Mouse (Mus musculus) intestine, embryonic 14.5 days (tissue): ENCODE data around the gene Arhgap15. TPM values are rescaled to one million over a fixed set of nuclear protein-coding genes. Genes with fewer than 3 reads are reported as not detected.

Source experiments
- ATAC-seq: fragments of 200-750 bp; cut with Nextera tagmentation; replicated peaks from 2 replicates; pipeline ENCODE4 v1.8.0; 2017; ENCODE audit warnings: low read depth, moderate number of reproducible peaks, moderate TSS enrichment, moderate library complexity; ENCODE audit not compliant: low FRiP score, low TSS enrichment
- DNase-seq: peaks from one replicate; pipeline ENCODE4 v3.0.0-alpha.2; 2018; ENCODE audit warnings: low spot score
- H3K27ac ChIP-seq: fragments of 300-500 bp; sonication (generic); 2 replicates; pipeline ENCODE4 v1.5.1; 2014; ENCODE audit warnings: low read depth, mild to moderate bottlenecking, control low read depth
- H3K27me3 ChIP-seq: fragments of 300-500 bp; sonication (generic); replicated peaks from 2 replicates; pipeline ENCODE4 v1.6.1; 2014; ENCODE audit warnings: low read length, control low read depth; ENCODE audit not compliant: control insufficient read depth, insufficient read depth
- H3K36me3 ChIP-seq: fragments of 300-500 bp; sonication (generic); 2 replicates; pipeline ENCODE4 v1.6.1; 2014; ENCODE audit warnings: low read length, control low read depth; ENCODE audit not compliant: control insufficient read depth, insufficient read depth
- H3K4me1 ChIP-seq: fragments of 300-500 bp; sonication (generic); replicated peaks from 2 replicates; pipeline ENCODE4 v1.6.1; 2014; ENCODE audit warnings: low read length, control low read depth, mixed read lengths; ENCODE audit not compliant: control insufficient read depth, insufficient read depth
- H3K4me2 ChIP-seq: fragments of 300-500 bp; sonication (generic); 2 replicates; pipeline ENCODE4 v1.6.1; 2014; ENCODE audit warnings: low read length
- H3K4me3 ChIP-seq: fragments of 300-500 bp; sonication (generic); 2 replicates; pipeline ENCODE4 v1.5.1; 2014; ENCODE audit warnings: low read depth, low read length, control low read depth, mixed read lengths
- H3K9ac ChIP-seq: fragments of 300-500 bp; sonication (generic); 2 replicates; pipeline ENCODE4 v1.6.1; 2014; ENCODE audit warnings: mild to moderate bottlenecking, low read length
- H3K9me3 ChIP-seq: fragments of 300-500 bp; sonication (generic); 2 replicates; pipeline ENCODE4 v1.6.1; 2016; ENCODE audit warnings: low read length, control low read depth; ENCODE audit not compliant: control insufficient read depth
- WGBS: fragments of 180-500 bp; shearing (Covaris S2); extraction: QIAGEN DNeasy Blood & Tissue Kit; methylation state at CpG from one replicate; pipeline ENCODE4 v1.1.7; 2014; 5-methylcytosine and 5-hydroxymethylcytosine counted together
- polyA plus RNA-seq: library from polyadenylated mRNA; unstranded; fragments of >200 nt; fragmentation: Nextera tagmentation; extraction: Ambion mirVana; gene quantifications from 2 replicates; pipeline ENCODE4 v1.2.1, GENCODE M21; 2014

Gene Arhgap15
- polyA plus RNA-seq, 1 experiment from 2014 or later: 1.5 TPM

DNA sequence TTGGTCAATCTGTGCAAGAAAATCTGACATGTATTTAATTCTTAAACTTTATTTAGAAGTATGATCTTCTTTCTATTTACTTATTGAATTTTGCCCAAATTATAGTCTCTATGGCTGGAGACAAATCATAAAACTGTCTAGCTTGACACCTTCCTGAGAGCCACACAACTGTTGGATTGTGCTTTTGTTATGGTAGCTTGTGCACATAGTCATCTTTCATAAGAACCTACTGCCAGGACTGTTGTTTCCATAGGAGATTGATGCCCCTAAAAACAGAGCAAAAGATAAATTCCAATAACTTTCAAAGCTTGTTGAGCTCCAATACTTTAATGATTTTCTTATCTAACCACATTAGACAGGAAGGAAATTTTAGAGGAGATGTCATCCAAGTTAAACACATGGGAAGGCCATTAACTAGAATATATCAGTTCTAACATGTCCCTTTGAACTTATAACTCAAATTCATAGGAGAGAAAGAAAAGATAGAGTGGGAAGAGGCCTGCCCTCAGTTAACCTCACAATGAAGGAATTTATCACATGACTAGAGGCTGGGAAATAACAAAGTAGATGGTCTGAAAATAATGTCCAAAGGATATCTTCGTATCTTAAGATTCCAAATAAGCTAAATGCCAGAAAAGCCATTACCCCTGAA lies 377.5 kb downstream of the Arhgap15 start:
- ATAC-seq: no peak
- Histone ChIP-seq H3K9ac (no peak overlapping the region), H3K9me3 (no peaks in the 10 kb centered on the region), H3K4me1 (no peaks in the 10 kb centered on the region), H3K36me3 (no peaks in the 10 kb centered on the region), H3K27ac (no peak overlapping the region), H3K4me3 (no peak overlapping the region), H3K27me3 (no peaks in the 10 kb centered on the region), H3K4me2 (no peak overlapping the region)
- 65% methylated on average over 1 of the region's 1 CpGs for WGBS
- no peak for DNase-seq

DNA sequence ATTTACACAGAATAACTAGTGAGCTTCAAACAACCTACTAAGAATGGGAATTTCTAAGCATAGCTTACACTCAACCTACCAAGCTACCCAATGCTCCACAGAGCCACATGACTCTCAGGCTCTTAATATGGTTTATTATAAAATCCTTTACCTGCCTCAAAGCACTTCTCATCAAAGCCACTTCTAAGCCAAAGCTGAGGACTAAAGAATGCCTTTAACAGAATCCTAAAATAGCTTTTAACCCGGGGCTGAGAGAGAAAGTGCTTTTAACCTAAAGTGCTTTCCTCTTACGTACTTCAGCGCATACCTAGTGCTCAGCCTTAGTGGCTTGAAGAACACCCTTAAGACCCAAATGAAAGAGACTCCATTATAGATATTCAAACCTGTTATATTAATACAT lies 380.9 kb downstream of the Arhgap15 start:
- Histone ChIP-seq H3K27me3 (no peaks in the 10 kb centered on the region), H3K4me2 (no peak overlapping the region), H3K36me3 (no peaks in the 10 kb centered on the region), H3K4me3 (no peak overlapping the region), H3K9ac (no peak overlapping the region), H3K4me1 (no peaks in the 10 kb centered on the region), H3K27ac (no peak overlapping the region), H3K9me3 (no peaks in the 10 kb centered on the region)
- ATAC-seq (no peak), DNase-seq (no peak)
- WGBS: 85% methylated on average over 3 of the region's 3 CpGs

DNA sequence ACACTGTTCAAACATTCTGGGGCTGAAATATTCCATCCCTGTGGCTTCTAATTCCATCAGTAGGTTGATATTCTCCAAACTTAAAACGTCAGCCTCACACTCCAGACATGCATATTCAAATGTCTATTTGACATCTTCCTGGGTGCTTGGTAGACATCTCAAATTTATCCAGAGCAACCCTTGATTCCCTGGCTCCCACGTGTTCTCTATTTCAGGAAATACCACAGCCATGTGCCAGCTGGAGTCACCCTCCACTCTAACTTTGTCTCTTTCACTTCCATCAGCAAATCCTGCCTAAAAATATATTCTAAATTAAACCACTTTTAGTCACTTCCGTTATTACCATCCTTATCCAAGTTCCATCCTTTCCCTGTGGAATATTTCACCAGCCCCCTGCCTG lies 382.6 kb downstream of the Arhgap15 start:
- no peaks in the 10 kb centered on the region for H3K36me3 ChIP-seq
- ATAC-seq (no peak), DNase-seq (no peak)
- H3K4me3 ChIP-seq: no peak overlapping the region
- WGBS: 63% methylated on average over 3 of the region's 3 CpGs
- H3K27ac ChIP-seq: no peak overlapping the region
- H3K4me1 ChIP-seq: no peaks in the 10 kb centered on the region
- H3K9me3 ChIP-seq: no peaks in the 10 kb centered on the region
- no peaks in the 10 kb centered on the region for H3K27me3 ChIP-seq
- H3K9ac ChIP-seq: no peak overlapping the region
- H3K4me2 ChIP-seq: no peak overlapping the region

DNA sequence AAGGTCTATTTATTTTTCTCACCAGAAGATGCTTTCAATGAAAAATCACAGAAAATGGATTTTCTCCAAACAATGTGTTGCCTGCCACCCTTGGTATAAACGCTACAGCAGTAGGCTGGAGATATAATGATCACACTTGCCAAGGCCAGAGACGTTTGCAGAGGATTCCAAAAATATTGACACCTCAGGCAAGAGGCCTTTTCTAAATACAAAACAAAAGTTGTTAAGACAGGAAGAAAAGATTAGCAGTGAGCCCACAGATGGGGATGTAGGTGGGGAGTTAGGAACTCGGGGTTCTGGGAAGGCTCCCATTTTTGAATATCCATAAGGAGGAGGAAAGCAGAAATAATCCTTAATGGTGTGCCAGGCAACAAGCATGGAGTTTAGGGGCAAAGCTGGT lies 386.2 kb downstream of the Arhgap15 start:
- ATAC-seq: no peak
- WGBS: 37% methylated on average over 3 of the region's 3 CpGs
- H3K4me2 ChIP-seq: no peak overlapping the region
- H3K4me1 ChIP-seq: no peaks in the 10 kb centered on the region
- no peaks in the 10 kb centered on the region for H3K36me3 ChIP-seq
- no peak overlapping the region for H3K4me3 ChIP-seq
- no peak for DNase-seq
- H3K9ac ChIP-seq: no peak overlapping the region
- no peaks in the 10 kb centered on the region for H3K27me3 ChIP-seq
- no peaks in the 10 kb centered on the region for H3K9me3 ChIP-seq
- H3K27ac ChIP-seq: no peak overlapping the region

DNA sequence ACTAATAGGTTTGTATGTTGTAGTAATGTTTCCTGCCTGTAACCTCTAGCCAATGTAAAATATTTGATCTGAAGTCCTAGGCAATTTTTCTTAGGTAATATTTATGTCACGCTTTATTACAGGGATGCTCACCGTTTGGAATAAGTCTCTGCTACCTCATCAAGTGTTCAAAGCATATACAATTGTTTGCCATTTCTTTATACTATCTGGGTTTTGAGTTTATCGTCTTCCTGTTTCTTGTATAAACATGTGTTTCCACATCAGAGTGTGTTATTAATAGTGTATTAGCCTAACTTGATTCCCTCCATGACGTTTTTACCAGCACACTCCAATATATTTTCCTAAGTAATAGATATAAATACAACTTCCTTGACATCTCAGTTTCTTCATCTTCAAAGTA lies 391.8 kb downstream of the Arhgap15 start:
- no peaks in the 10 kb centered on the region for H3K36me3 ChIP-seq
- H3K9me3 ChIP-seq: no peaks in the 10 kb centered on the region
- ATAC-seq: no peak
- no peak overlapping the region for H3K9ac ChIP-seq
- no peaks in the 10 kb centered on the region for H3K27me3 ChIP-seq
- no peak for DNase-seq
- 52% methylated on average over 4 of the region's 4 CpGs for WGBS
- H3K27ac ChIP-seq: no peak overlapping the region
- H3K4me3 ChIP-seq: no peak overlapping the region
- no peak overlapping the region for H3K4me2 ChIP-seq
- H3K4me1 ChIP-seq: no peaks in the 10 kb centered on the region

DNA sequence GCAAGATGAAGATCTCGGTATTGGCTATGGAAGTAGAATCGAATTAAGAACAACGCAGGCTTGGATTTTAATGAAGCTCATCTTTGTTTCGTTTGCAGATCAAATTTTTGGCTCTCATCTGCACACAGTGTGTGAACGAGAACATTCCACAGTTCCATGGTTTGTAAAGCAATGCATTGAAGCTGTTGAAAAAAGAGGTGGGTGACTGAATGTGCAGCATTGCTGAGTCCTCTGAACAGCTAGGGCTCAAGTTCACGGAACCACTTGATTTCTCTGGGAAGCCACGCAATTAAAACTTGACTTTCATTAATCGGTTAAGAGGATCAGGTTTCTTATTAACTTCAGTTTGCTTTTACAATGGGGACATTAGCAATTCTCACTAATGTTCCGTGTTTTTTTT lies 393.5 kb downstream of the Arhgap15 start:
- no peak overlapping the region for H3K9ac ChIP-seq
- no peak for DNase-seq
- no peak overlapping the region for H3K27ac ChIP-seq
- 89% methylated on average over 9 of the region's 9 CpGs for WGBS
- no peak overlapping the region for H3K4me3 ChIP-seq
- no peaks in the 10 kb centered on the region for H3K36me3 ChIP-seq
- H3K4me2 ChIP-seq: no peak overlapping the region
- ATAC-seq: no peak
- H3K4me1 ChIP-seq: 0 out of 2 replicates have a peak, but pooled peaks cover 4% of the 10 kb centered on the region
- no peaks in the 10 kb centered on the region for H3K9me3 ChIP-seq
- H3K27me3 ChIP-seq: no peaks in the 10 kb centered on the region

DNA sequence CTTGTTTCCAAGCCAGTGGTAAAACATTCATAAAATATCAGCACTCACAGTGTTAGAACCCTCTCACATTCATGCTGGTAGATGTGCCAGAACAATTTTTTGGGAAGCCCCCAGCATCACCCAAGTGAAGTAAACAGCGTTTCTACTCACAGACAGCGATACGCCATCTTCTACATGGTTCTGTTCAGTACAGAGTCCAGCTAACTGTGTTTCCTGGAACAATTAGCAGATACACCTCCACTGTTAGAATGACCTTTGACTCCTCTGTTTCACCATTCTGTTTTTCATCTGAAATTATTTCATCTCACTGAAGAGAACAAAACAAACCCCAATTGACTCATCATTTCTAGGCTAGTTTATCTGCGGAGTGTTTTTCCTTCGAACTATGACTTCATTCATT lies 394.0 kb downstream of the Arhgap15 start:
- 87% methylated on average over 5 of the region's 5 CpGs for WGBS
- H3K27ac ChIP-seq: no peak overlapping the region

DNA sequence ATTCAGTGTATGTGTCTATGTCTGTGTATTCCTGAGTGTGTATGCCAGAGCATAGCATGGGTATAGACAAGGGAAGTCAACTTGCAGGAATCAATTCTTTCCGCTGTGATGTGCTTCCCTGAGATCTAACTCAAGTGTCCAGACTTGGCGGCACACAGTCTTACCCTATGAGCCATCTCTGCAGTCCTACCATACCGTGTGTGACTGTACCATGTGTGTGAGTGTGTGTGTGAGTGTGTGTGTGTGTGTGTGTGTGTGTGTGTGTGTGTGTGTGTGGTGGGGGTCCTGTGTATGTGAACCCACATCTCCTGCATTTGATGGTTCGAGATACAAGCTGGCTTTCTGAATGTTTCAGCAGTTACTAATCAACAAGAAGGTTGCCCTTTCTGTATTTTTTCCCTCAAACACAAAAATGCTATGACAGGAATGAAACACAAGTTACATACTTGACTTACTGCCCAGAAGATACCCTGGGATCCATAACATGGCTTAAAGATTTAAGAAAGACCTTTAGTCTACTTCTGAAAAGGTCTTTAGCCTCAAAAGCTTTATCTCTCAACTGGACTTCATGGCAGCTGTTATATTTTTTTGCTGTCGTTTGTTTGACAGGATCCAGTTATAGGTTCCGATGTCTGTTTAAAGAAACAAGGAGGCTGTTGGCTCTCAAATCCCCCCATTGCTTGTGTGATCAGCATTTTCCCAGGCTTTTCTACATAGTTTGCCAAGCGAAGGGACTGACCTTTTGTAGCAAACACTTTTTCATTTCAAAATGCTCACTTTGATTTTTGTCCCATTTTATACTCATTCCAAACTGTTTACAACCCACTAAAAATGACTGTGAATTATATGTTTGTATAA lies 397.7 kb downstream of the Arhgap15 start:
- no peak overlapping the region for H3K4me3 ChIP-seq
- H3K36me3 ChIP-seq: no peaks in the 10 kb centered on the region
- H3K27ac ChIP-seq: peak overlapping the region; percentile 69
- 50% methylated on average over 7 of the region's 7 CpGs for WGBS
- no peaks in the 10 kb centered on the region for H3K9me3 ChIP-seq
- H3K4me2 ChIP-seq: no peak overlapping the region
- H3K9ac ChIP-seq: no peak overlapping the region
- H3K4me1 ChIP-seq: peaks cover 11% of the 10 kb centered on the region; the same call in 1 of the 2 replicates
- H3K27me3 ChIP-seq: no peaks in the 10 kb centered on the region
- no peak for ATAC-seq
- DNase-seq: no peak

More for the DNA sequence above, 394.0 kb downstream of the Arhgap15 start:
- Histone ChIP-seq H3K9me3 (no peaks in the 10 kb centered on the region), H3K4me1 (0 out of 2 replicates have a peak, but pooled peaks cover 4% of the 10 kb centered on the region), H3K4me3 (no peak overlapping the region), H3K4me2 (no peak overlapping the region), H3K27me3 (no peaks in the 10 kb centered on the region), H3K36me3 (no peaks in the 10 kb centered on the region), H3K9ac (no peak overlapping the region)
- DNase-seq (no peak), ATAC-seq (no peak)
